Mouse (Mus musculus): Measurements from ENCODE around the gene Srrm2. TPM values are rescaled to one million over a fixed set of nuclear protein-coding genes. Genes with fewer than 3 reads are reported as not detected.
"Not testable (repeated sequence)": the region's sequence is repeated elsewhere in the genome, so short reads cannot be mapped to it uniquely, and the experiment has no call there.

Gene Srrm2
- polyA plus RNA-seq, 1 experiment from 2014 or later = 525 TPM

DNA sequence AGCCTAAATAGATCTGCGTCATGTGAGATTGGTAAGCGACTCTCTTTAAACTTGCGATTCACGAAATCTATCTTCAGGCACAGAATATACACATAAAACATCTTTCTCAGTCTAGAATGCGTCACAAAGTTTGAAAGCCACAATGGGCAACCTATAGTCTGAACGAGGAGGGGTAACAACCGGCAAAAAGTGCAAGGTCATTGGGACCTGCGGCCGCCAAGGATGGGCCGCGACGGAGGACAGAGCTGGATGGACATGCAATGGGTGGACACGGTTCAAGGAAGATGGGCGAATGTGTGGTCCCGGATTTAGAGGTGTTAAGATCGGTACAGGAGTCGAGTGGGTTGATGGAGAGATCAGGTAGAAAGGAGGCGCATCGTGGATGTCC lies 19.4 kb upstream of the Srrm2 start:
- H3K4me3 ChIP-seq (replicated peaks) = peak overlapping the region; percentile 97
- peak overlapping the region; percentile 77 for H3K4me2 ChIP-seq (replicated peaks)
- H3K36me3 ChIP-seq = no peaks in the 10 kb centered on the region
- H3K4me1 ChIP-seq = peaks cover 11% of the 10 kb centered on the region
- peak overlapping the region; percentile 82; the same call in 1 of the 2 replicates for H3K27ac ChIP-seq (replicated peaks)
- no peak for ATAC-seq (ENCODE audit: insufficient number of reproducible peaks, low FRiP score, low TSS enrichment, low read depth)
- WGBS = 1% methylated on average over 18 of the region's 19 CpGs
- H3K9me3 ChIP-seq (replicated peaks) = no peaks in the 10 kb centered on the region
- peak overlapping the region; percentile 97 for H3K9ac ChIP-seq
- H3K27me3 ChIP-seq = no peaks in the 10 kb centered on the region

DNA sequence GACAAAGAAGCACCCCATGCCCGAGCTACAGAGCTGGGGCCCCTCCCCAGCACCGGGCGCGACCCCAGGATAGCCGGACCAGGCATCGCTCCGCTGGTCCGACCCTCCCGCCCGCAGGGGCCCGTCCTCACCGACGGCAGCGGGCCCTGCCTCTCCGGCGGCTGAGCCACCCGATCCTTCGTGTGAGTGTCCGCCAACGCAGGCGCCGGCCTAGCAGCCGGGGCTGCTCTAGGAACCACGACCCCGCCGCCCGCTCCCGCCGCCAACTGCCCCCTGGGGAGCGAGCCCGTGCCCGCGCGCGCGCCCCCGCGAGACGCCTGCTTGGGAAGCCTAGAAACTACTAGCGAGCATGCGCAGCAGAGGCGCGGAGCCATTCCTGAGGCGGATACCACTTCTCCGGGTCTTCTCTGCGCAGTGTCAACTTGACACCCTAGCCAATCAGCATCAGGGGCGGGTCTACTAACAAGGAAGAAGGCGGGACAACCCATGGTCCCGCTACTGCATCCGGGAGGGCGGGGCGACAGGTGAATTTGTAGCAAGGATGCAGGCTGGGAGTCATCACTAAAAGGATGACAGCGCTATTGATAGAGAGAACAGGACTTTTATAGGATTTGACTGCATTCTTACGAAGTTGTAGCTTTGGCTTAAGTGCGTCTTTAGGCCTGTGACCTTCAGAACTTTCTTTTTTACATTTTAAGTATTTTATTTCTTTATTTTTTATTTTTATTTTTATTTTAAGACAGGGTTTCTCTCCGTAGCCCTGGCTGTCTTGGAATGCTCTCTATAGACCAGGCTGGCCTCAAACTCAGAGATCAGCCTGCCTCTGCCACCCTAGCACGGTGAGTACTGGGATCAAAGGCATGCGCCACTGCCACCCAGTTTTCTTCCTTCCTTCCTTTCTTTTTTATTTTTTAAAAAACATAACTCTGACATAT lies 18.8 kb upstream of the Srrm2 start, which contains the start of gene Flywch1:
Gene Flywch1, minus strand, starts transcription at position 319 of the 935 bp plus-strand sequence.
- Histone ChIP-seq H3K36me3 (no peaks in the 10 kb centered on the region), H3K4me2 (replicated peaks) (peak within 1 kb of the TSS; percentile 77), H3K9ac (peak within 1 kb of the TSS; percentile 97), H3K4me3 (replicated peaks) (peak within 1 kb of the TSS; percentile 97), H3K27me3 (no peaks in the 10 kb centered on the region), H3K27ac (replicated peaks) (peak within 1 kb of the TSS; percentile 82), H3K9me3 (replicated peaks) (no peaks in the 10 kb centered on the region), H3K4me1 (peaks cover 11% of the 10 kb centered on the region)
- 4% methylated on average over 58 of the region's 58 CpGs for WGBS
- ATAC-seq (ENCODE audit: insufficient number of reproducible peaks, low FRiP score, low TSS enrichment, low read depth) = peak; percentile 97

DNA sequence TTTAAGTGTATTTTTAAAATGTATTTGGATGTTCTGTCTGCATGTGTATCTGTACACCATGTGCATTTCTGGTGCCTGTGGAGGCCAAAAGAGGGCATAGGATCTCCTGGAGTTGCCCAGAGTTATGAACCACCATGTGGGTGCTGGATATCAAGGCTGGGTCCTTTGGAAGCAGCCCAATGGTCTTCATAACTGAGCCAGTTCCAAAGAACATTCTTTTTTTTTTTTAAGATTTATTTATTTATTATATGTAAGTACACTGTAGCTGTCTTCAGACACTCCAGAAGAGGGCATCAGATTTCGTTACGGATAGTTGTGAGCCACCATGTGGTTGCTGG lies 18.1 kb upstream of the Srrm2 start:
- ATAC-seq (ENCODE audit: insufficient number of reproducible peaks, low FRiP score, low TSS enrichment, low read depth); H3K27ac ChIP-seq (replicated peaks); H3K27me3 ChIP-seq; H3K9me3 ChIP-seq (replicated peaks); H3K4me2 ChIP-seq (replicated peaks); H3K4me3 ChIP-seq (replicated peaks); H3K36me3 ChIP-seq; H3K9ac ChIP-seq: not testable (repeated sequence)
- WGBS = 83% methylated on average over 2 of the region's 2 CpGs
- H3K4me1 ChIP-seq = peaks cover 11% of the 10 kb centered on the region

DNA sequence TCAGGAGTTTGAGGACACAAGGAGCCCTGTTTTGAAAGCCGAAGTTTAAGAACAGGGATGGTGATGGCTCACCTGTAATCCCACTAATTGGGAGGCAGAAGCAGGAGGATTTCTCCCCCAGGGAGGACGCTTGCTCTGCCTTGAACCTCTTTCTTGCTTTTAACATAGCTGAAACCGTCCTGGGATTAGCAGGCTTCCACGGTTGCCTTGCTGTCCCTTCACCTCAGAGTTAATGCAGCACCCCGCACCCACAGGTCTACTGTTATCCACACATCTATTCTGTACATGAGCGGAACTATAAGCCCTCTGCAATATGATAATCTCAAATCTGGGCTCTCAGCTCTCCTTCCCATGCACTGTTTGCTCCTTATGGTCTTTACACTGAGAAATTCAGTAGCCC lies 16.7 kb upstream of the Srrm2 start:
- H3K9me3 ChIP-seq (replicated peaks) = no peaks in the 10 kb centered on the region
- no peaks in the 10 kb centered on the region for H3K27me3 ChIP-seq
- no peak overlapping the region for H3K4me3 ChIP-seq (replicated peaks)
- H3K36me3 ChIP-seq = no peaks in the 10 kb centered on the region
- H3K27ac ChIP-seq (replicated peaks) = no peak overlapping the region
- no peak overlapping the region for H3K4me2 ChIP-seq (replicated peaks)
- H3K4me1 ChIP-seq = peaks cover 11% of the 10 kb centered on the region
- 63% methylated on average over 6 of the region's 6 CpGs for WGBS
- no peak overlapping the region for H3K9ac ChIP-seq
- ATAC-seq (ENCODE audit: insufficient number of reproducible peaks, low FRiP score, low TSS enrichment, low read depth) = no peak

DNA sequence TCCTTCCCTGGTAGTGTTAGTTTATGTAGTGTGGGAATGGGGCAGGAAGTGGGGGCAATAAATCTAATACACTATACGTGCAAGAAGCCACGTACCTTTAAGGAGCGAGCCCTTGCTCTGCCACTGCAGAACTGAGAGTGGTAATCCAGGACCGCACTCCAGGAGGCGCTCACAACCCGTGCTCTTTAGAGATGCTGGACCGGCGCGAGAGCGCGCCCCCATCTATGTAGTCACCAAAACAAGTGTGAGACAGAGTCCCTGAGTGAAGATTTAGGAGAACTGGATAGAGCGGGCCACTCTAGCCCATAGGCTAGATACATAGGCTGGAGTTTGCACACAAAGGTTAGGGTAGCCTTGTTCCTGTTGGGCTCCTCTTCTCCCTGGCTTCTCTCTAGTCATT lies 16.2 kb upstream of the Srrm2 start:
- Histone ChIP-seq H3K9me3 (replicated peaks) (no peaks in the 10 kb centered on the region), H3K27me3 (no peaks in the 10 kb centered on the region), H3K27ac (replicated peaks) (no peak overlapping the region), H3K4me2 (replicated peaks) (no peak overlapping the region), H3K4me3 (replicated peaks) (no peak overlapping the region), H3K4me1 (peaks cover 11% of the 10 kb centered on the region), H3K9ac (no peak overlapping the region), H3K36me3 (no peaks in the 10 kb centered on the region)
- peak; percentile 27 for ATAC-seq (ENCODE audit: insufficient number of reproducible peaks, low FRiP score, low TSS enrichment, low read depth)
- 6% methylated on average over 12 of the region's 12 CpGs for WGBS

DNA sequence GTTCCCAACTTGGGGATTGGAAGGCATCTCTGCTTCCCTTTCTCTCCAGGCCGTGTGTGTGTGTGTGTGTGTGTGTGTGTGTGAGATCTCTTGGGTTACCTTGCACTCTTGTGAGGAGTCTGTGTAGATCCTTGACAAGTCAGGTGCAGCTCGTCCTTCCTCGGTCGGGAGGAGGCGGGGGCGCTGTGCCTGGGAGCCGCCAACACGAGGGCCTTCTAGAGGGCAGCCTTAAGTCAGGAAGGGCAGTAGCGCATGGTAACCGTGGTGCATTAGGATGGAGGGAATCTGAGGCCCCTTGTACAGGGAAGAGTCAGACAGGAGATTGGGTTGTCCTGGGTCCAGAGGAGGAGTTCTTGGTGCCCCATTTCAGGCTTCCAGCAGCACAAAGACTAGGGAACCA lies 14.1 kb upstream of the Srrm2 start:
- Histone ChIP-seq H3K4me2 (replicated peaks) (no peak overlapping the region), H3K36me3 (no peaks in the 10 kb centered on the region), H3K4me1 (peaks cover 3% of the 10 kb centered on the region; the same call in 1 of the 2 replicates), H3K9me3 (replicated peaks) (no peaks in the 10 kb centered on the region), H3K9ac (no peak overlapping the region), H3K27me3 (no peaks in the 10 kb centered on the region), H3K4me3 (replicated peaks) (no peak overlapping the region), H3K27ac (replicated peaks) (no peak overlapping the region)
- no peak for ATAC-seq (ENCODE audit: insufficient number of reproducible peaks, low FRiP score, low TSS enrichment, low read depth)
- WGBS = 83% methylated on average over 10 of the region's 10 CpGs

DNA sequence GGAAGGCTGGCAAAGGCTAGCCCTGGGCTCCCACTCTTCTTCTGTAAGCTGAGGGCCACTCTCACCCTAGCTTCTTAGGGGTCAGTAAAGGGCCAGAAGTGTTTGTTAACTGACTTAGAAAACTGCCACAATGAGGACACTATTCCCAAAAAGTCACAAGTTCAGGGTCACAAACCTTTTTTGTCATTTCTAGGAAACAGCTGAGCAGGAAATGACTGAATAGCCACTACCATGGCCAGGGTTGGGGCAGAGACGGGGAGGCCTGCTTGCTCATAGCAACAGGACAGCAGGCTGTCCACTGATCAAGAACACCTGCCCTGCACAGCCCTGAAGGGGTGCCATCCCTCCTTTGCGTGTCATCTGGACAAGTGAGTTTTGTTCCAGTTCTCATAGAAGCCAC lies 13.2 kb upstream of the Srrm2 start:
- no peak overlapping the region for H3K27ac ChIP-seq (replicated peaks)
- H3K9me3 ChIP-seq (replicated peaks) = no peaks in the 10 kb centered on the region
- no peak overlapping the region for H3K4me2 ChIP-seq (replicated peaks)
- H3K27me3 ChIP-seq = no peaks in the 10 kb centered on the region
- H3K4me3 ChIP-seq (replicated peaks) = no peak overlapping the region
- 58% methylated on average over 2 of the region's 2 CpGs for WGBS
- H3K36me3 ChIP-seq = no peaks in the 10 kb centered on the region
- no peak for ATAC-seq (ENCODE audit: insufficient number of reproducible peaks, low FRiP score, low TSS enrichment, low read depth)
- H3K4me1 ChIP-seq = 0 out of 2 replicates have a peak, but pooled peaks cover 3% of the 10 kb centered on the region
- H3K9ac ChIP-seq = no peak overlapping the region

DNA sequence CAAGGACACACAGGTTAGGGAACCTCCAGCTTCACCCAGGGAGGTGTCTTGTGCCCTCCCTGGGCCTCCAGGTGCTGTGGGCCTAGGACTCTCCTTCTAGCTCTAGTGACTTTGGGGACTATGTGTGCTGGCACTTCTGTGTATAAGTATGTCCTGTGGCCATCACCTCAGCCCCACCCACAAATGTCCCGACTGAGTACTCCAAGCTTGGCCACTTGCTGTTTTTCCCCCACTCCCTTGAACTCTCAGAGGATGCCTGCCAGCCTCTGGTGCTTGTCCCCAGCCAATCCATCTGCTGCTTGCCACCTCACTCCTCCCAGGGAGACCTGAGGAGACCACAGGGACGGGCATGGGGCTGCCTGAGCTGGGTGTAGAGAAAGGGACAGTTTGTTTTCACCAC lies 11.9 kb upstream of the Srrm2 start:
- Histone ChIP-seq H3K4me3 (replicated peaks) (no peak overlapping the region), H3K27me3 (no peaks in the 10 kb centered on the region), H3K4me2 (replicated peaks) (no peak overlapping the region), H3K9me3 (replicated peaks) (no peaks in the 10 kb centered on the region), H3K36me3 (no peaks in the 10 kb centered on the region), H3K9ac (no peak overlapping the region), H3K27ac (replicated peaks) (no peak overlapping the region), H3K4me1 (0 out of 2 replicates have a peak, but pooled peaks cover 3% of the 10 kb centered on the region)
- 48% methylated on average over 2 of the region's 2 CpGs for WGBS
- no peak for ATAC-seq (ENCODE audit: insufficient number of reproducible peaks, low FRiP score, low TSS enrichment, low read depth)

DNA sequence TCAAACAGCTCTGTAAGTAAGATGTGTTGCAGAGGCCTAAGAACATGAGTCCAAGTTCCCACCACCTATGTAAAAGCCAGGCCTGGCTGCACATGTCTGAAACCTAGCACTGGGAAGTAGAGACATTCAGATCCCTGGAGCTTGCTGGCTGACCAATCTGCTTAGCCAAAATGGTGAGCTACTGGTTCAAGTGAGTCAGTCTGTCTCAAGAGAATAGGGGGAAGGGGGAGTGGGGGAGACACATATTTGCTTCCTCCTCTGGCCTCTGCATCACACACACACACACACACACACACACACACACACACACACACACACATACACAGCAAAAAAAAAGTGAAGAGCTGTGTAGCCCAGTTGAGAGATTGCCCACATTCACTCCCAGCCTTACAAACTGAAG lies 7.0 kb upstream of the Srrm2 start:
- no peak overlapping the region for H3K27ac ChIP-seq (replicated peaks)
- ATAC-seq (ENCODE audit: insufficient number of reproducible peaks, low FRiP score, low TSS enrichment, low read depth) = no peak

DNA sequence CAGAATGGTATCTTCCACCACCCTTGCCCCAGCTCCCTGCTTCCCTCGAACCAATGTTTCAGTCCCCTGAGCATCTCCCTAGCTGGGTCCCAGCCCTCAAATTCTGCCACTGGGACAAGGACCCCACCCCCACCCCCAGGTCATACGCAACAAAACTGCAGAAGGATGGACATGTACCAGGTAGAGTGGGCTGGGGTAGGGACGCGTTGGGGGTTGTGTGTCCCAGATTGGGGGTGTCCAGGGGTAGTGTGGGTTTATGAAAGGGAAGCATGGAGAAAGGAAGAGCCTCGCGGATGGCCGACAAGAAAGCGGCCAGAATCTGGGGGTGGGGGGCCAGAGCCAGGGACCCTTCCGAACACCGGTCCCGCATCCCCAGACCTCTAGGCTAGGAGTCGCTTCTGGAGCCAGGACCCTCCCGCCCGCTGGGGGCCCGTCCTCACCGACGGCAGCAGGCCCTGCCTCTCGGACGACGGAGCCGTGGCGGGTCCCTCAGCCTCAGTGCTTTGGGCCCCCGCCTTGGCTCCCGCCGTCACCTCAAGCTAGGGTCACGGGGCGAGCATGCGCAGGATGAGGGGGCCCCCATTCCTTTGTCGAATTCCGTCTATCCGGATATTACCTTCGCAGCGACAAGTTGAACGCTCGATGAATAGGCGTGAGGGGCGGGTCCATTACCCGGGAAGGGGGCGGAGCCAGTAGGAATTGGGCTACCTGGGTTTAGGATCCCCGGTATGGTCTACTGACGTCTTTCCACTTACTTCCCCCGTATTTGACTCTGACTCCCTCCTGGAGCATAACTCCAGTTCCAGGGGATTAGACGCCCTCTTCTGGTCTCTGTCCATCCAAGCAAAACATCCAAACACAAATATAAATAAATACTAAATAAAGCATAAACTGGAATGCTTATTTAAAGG lies 4.5 kb upstream of the Srrm2 start, which contains the start of gene Flywch2:
Gene Flywch2, minus strand, starts transcription at position 521 of the 911 bp plus-strand sequence.
- H3K4me3 ChIP-seq (replicated peaks) = peak within 1 kb of the TSS; percentile 64
- 2% methylated on average over 43 of the region's 43 CpGs for WGBS
- H3K27me3 ChIP-seq = no peaks in the 10 kb centered on the region
- H3K4me2 ChIP-seq (replicated peaks) = peak within 1 kb of the TSS; percentile 91
- H3K9ac ChIP-seq = peak within 1 kb of the TSS; percentile 65
- no peaks in the 10 kb centered on the region for H3K9me3 ChIP-seq (replicated peaks)
- peak within 1 kb of the TSS; percentile 59 for H3K27ac ChIP-seq (replicated peaks)
- no peaks in the 10 kb centered on the region for H3K36me3 ChIP-seq
- peaks cover 22% of the 10 kb centered on the region for H3K4me1 ChIP-seq
- peak; percentile 84 for ATAC-seq (ENCODE audit: insufficient number of reproducible peaks, low FRiP score, low TSS enrichment, low read depth)

More for the DNA sequence above, 7.0 kb upstream of the Srrm2 start:
- Histone ChIP-seq H3K4me3 (replicated peaks) (no peak overlapping the region), H3K9ac (no peak overlapping the region), H3K4me1 (peaks cover 11% of the 10 kb centered on the region), H3K36me3 (no peaks in the 10 kb centered on the region), H3K27me3 (no peaks in the 10 kb centered on the region), H3K9me3 (replicated peaks) (no peaks in the 10 kb centered on the region), H3K4me2 (replicated peaks) (no peak overlapping the region)

DNA sequence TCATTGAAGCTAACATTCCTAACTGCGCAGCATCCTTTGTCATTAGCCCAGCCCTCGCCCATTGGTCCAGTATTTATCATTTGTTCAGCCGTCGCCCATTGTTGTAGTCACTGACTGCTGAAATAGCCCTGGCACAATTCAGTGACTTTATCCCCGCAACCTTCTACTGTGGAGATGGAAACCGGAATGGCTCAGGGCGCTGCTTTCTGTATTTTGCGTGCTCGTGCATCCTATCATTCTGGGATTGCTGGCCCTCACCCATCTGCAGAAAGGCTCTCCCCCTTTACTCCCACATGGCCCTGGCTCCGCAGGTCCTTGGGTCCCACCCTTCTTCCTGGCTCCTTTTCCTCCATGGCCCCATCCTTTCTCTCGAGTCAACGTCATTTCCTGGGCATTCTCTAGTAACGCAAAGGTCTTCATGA lies 3.8 kb upstream of the Srrm2 start:
- Histone ChIP-seq H3K27ac (replicated peaks) (peak overlapping the region; percentile 59), H3K36me3 (no peaks in the 10 kb centered on the region), H3K9me3 (replicated peaks) (no peaks in the 10 kb centered on the region), H3K9ac (no peak overlapping the region; the same call in 1 of the 2 replicates), H3K4me3 (replicated peaks) (peak overlapping the region; percentile 64), H3K4me1 (peaks cover 25% of the 10 kb centered on the region), H3K27me3 (no peaks in the 10 kb centered on the region), H3K4me2 (replicated peaks) (peak overlapping the region; percentile 91)
- ATAC-seq (ENCODE audit: insufficient number of reproducible peaks, low FRiP score, low TSS enrichment, low read depth) = no peak
- WGBS = 16% methylated on average over 13 of the region's 13 CpGs
